21 mouse cellular contexts compared by ENCODE assay signal in genomic region chr5:142423701-142424100, GRCm38 (mm10). TPM values are rescaled to one million over a fixed set of nuclear protein-coding genes. Genes with fewer than 3 reads are reported as not detected.
DNase-seq lines count a peak whose midpoint lies in the region; ATAC-seq and TF ChIP-seq lines count a peak whose summit lies in the region.
"Had no signal": no experiment of that assay in that cellular context is flagged by ENCODE, and none has a peak within 500 bp of the region (broad histone marks: within the 10 kb centered on the region; RNA-seq: fewer than 3 reads in every experiment).

No protein-coding gene starts in this region.

- TF ChIP-seq POLR2A in small intestine, adult 2 months (IDR thresholded peaks at IDR 0.05; ENCODE audit: low read depth, low read length), result no peak

- peaks cover 88% of the 10 kb centered on the region for H3K4me1 ChIP-seq in heart, embryonic 12.5 days (replicated peaks)
- H3K4me1 ChIP-seq in intestine, embryonic 16.5 days (ENCODE audit: control insufficient read depth, insufficient read depth, low read length), result peaks cover 48% of the 10 kb centered on the region
- peaks cover 41% of the 10 kb centered on the region for H3K4me1 ChIP-seq in intestine, embryonic 15.5 days (replicated peaks)
- peaks cover 42% of the 10 kb centered on the region; the same call in 1 of the 2 replicates for H3K4me1 ChIP-seq in lung, postnatal 0 days (ENCODE audit: insufficient read depth, low read depth, low read length)
- peaks cover 61% of the 10 kb centered on the region for H3K4me1 ChIP-seq in small intestine, adult 2 months (ENCODE audit: control insufficient read depth, insufficient read depth, insufficient read length, low read length)

- no peak overlapping the region for H3K9ac ChIP-seq in heart, embryonic 12.5 days
- H3K9ac ChIP-seq in intestine, embryonic 16.5 days (ENCODE audit: low read depth, low read length), result no peak overlapping the region; the same call in 1 of the 2 replicates
- H3K9ac ChIP-seq in intestine, embryonic 15.5 days, result no peak overlapping the region
- H3K9ac ChIP-seq in lung, postnatal 0 days (replicated peaks; ENCODE audit: low read depth), result no peak overlapping the region
- H3K9ac ChIP-seq: embryonic facial prominence, embryonic 12.5 days; neural tube, embryonic 15.5 days had no signal

- H3K4me2 ChIP-seq in heart, embryonic 12.5 days, result no peak overlapping the region
- no peak overlapping the region for H3K4me2 ChIP-seq in intestine, embryonic 16.5 days (ENCODE audit: low read depth, low read length)
- no peak overlapping the region for H3K4me2 ChIP-seq in intestine, embryonic 15.5 days (replicated peaks)
- H3K4me2 ChIP-seq in lung, postnatal 0 days (replicated peaks; ENCODE audit: low read depth, low read length), result no peak overlapping the region
- H3K4me2 ChIP-seq: embryonic facial prominence, embryonic 12.5 days; liver, embryonic 11.5 days; neural tube, embryonic 15.5 days had no signal

- H3K36me3 ChIP-seq in heart, embryonic 12.5 days, result peaks cover 19% of the 10 kb centered on the region
- peaks cover 5% of the 10 kb centered on the region; the same call in 1 of the 2 replicates for H3K36me3 ChIP-seq in intestine, embryonic 16.5 days (ENCODE audit: control insufficient read depth, insufficient read depth, low read length)
- no peaks in the 10 kb centered on the region for H3K36me3 ChIP-seq in intestine, embryonic 15.5 days
- H3K36me3 ChIP-seq in lung, postnatal 0 days (ENCODE audit: insufficient read depth, low read length), result no peaks in the 10 kb centered on the region; the same call in 1 of the 2 replicates
- H3K36me3 ChIP-seq in small intestine, adult 2 months (ENCODE audit: control insufficient read depth, insufficient read depth, low read length), result peaks cover 6% of the 10 kb centered on the region; the same call in 1 of the 2 replicates
- H3K36me3 ChIP-seq: neural tube, embryonic 15.5 days had no signal

- no peaks in the 10 kb centered on the region for H3K27me3 ChIP-seq in heart, embryonic 12.5 days (replicated peaks)
- no peaks in the 10 kb centered on the region for H3K27me3 ChIP-seq in intestine, embryonic 16.5 days (replicated peaks; ENCODE audit: control insufficient read depth, insufficient read depth, low read length)
- no peaks in the 10 kb centered on the region for H3K27me3 ChIP-seq in intestine, embryonic 15.5 days (replicated peaks)
- H3K27me3 ChIP-seq in lung, postnatal 0 days (replicated peaks; ENCODE audit: insufficient read depth, low read length), result no peaks in the 10 kb centered on the region
- H3K27me3 ChIP-seq in small intestine, adult 2 months (ENCODE audit: control insufficient read depth, insufficient read depth, low read length), result no peaks in the 10 kb centered on the region
- H3K27me3 ChIP-seq: embryonic facial prominence, embryonic 12.5 days; neural tube, embryonic 15.5 days had no signal

- H3K9me3 ChIP-seq in heart, embryonic 12.5 days (replicated peaks), result no peaks in the 10 kb centered on the region
- no peaks in the 10 kb centered on the region for H3K9me3 ChIP-seq in intestine, embryonic 16.5 days (ENCODE audit: control insufficient read depth, low read length)
- H3K9me3 ChIP-seq in intestine, embryonic 15.5 days, result no peaks in the 10 kb centered on the region
- H3K9me3 ChIP-seq in lung, postnatal 0 days (ENCODE audit: low read length), result no peaks in the 10 kb centered on the region
- H3K9me3 ChIP-seq: embryonic facial prominence, embryonic 12.5 days; neural tube, embryonic 15.5 days had no signal

- H3K27ac ChIP-seq in heart, embryonic 12.5 days (ENCODE audit: poor library complexity, severe bottlenecking), result 0 out of 2 replicates have a peak overlapping the region, but pooled peaks have one; percentile 92
- peak overlapping the region; percentile 92; the same call in 1 of the 2 replicates for H3K27ac ChIP-seq in intestine, embryonic 16.5 days (ENCODE audit: low read length)
- H3K27ac ChIP-seq in intestine, embryonic 15.5 days, result no peak overlapping the region
- H3K27ac ChIP-seq in lung, postnatal 0 days (ENCODE audit: low read length), result 0 out of 2 replicates have a peak overlapping the region, but pooled peaks have one; percentile 92
- peak overlapping the region; percentile 96 for H3K27ac ChIP-seq in small intestine, adult 2 months (ENCODE audit: insufficient read depth, low read depth, low read length)

- ATAC-seq in heart, embryonic 12.5 days (ENCODE audit: insufficient number of reproducible peaks, low FRiP score), result no peak
- no peak for ATAC-seq in intestine, embryonic 16.5 days
- no peak for ATAC-seq in intestine, embryonic 15.5 days
- no peak for ATAC-seq in lung, postnatal 0 days

- TF ChIP-seq CTCF in lung, postnatal 0 days (IDR thresholded peaks at IDR 0.05), result no peak
- TF ChIP-seq CTCF in small intestine, adult 2 months (IDR thresholded peaks at IDR 0.05; ENCODE audit: extremely low read depth, insufficient read length, insufficient replicate concordance, low read depth, low read length), result no peak

- no peak for DNase-seq in heart, adult 18-20 months
- no peak for DNase-seq in lung, postnatal 0 days (ENCODE audit: low spot score)
- DNase-seq in lung, postnatal 4 days, result no peak
- no peak for DNase-seq in cerebellum, postnatal 36 days
- DNase-seq: adrenal gland, adult 2 months; cerebellum, adult 8-10 months; kidney, adult 11 months; kidney, postnatal 25 days; left cerebral cortex, postnatal 4 days; lung, adult 18-20 months; midbrain, embryonic 14.5 days; spleen, adult 18-20 months; thymus, postnatal 4 days had no signal

- H3K4me3 ChIP-seq in heart, embryonic 12.5 days, result no peak overlapping the region
- H3K4me3 ChIP-seq in intestine, embryonic 16.5 days (ENCODE audit: low read length), result no peak overlapping the region
- no peak overlapping the region for H3K4me3 ChIP-seq in intestine, embryonic 15.5 days (replicated peaks)
- H3K4me3 ChIP-seq in lung, postnatal 0 days (ENCODE audit: low read depth, low read length), result no peak overlapping the region
- no peak overlapping the region for H3K4me3 ChIP-seq in small intestine, adult 2 months (ENCODE audit: low read depth, low read length)
- H3K4me3 ChIP-seq: embryonic facial prominence, embryonic 12.5 days; left cerebral cortex, adult 2 months; neural tube, embryonic 15.5 days had no signal

- TF ChIP-seq EP300 in lung, postnatal 0 days (IDR thresholded peaks at IDR 0.05), result no peak

- WGBS in heart, embryonic 12.5 days, result 57% methylated on average over 3 of the region's 3 CpGs
- WGBS in intestine, embryonic 16.5 days, result 64% methylated on average over 3 of the region's 3 CpGs
- WGBS in intestine, embryonic 15.5 days, result 65% methylated on average over 3 of the region's 3 CpGs
- 49% methylated on average over 3 of the region's 3 CpGs for whole genome bisulfite sequencing in lung, postnatal 0 days
- WGBS in small intestine, adult 2 months, result 61% methylated on average over 3 of the region's 3 CpGs

RNA-seq across cellular contexts. Expression of gene Foxk1, which starts 22.4 kb away (rescaled TPM):
- polyA plus RNA-seq in heart, embryonic 12.5 days (2016; fragmentation: Nextera tagmentation; extraction: Ambion mirVana), result 5.8 and 7.2 TPM in 2 replicates
- total RNA-seq in heart, adult 18-20 months (2021), result 10 to 100 TPM; 15.7 to 15.9 TPM
- 1.9 and 2.0 TPM in 2 replicates for polyA plus RNA-seq in intestine, embryonic 16.5 days (2015; fragmentation: Nextera tagmentation; extraction: Ambion mirVana)
- polyA plus RNA-seq in intestine, embryonic 15.5 days (2015; fragmentation: Nextera tagmentation; extraction: Ambion mirVana), result 4.3 and 5.3 TPM in 2 replicates
- polyA plus RNA-seq in lung, postnatal 0 days (2015; fragmentation: Nextera tagmentation; extraction: Ambion mirVana), result 4.3 and 5.1 TPM in 2 replicates
- 11.2 and 58.0 TPM in 2 replicates for polyA plus RNA-seq in small intestine, adult 2 months (2012; rRNA removed)

RNA-seq across cellular contexts. Expression of gene Ap5z1, which starts 40.0 kb away (rescaled TPM):
- 7.3 and 9.9 TPM in 2 replicates for polyA plus RNA-seq in heart, embryonic 12.5 days (2016; fragmentation: Nextera tagmentation; extraction: Ambion mirVana)
- 1 to 10 TPM; 5.0 to 6.0 TPM for total RNA-seq in heart, adult 18-20 months (2021)
- 17.3 and 21.6 TPM in 2 replicates for polyA plus RNA-seq in intestine, embryonic 16.5 days (2015; fragmentation: Nextera tagmentation; extraction: Ambion mirVana)
- 12.0 and 13.6 TPM in 2 replicates for polyA plus RNA-seq in intestine, embryonic 15.5 days (2015; fragmentation: Nextera tagmentation; extraction: Ambion mirVana)
- polyA plus RNA-seq in lung, postnatal 0 days (2015; fragmentation: Nextera tagmentation; extraction: Ambion mirVana), result 6.2 and 7.2 TPM in 2 replicates
- polyA plus RNA-seq in small intestine, adult 2 months (2012; rRNA removed), result 15.0 and 37.6 TPM in 2 replicates
